Mouse (Mus musculus) heart, embryonic 10.5 days (tissue): ENCODE data around the gene Elmo3. TPM values are rescaled to one million over a fixed set of nuclear protein-coding genes. Genes with fewer than 3 reads are reported as not detected.

ENCODE experiments used
- DNase-seq: peaks from one replicate; pipeline ENCODE4 v3.0.0-alpha.2; 2017; ENCODE audit warnings: low spot score
- H3K27ac ChIP-seq: fragments of 300-500 bp; sonication (generic); 2 replicates; pipeline ENCODE4 v1.5.1; 2016; ENCODE audit warnings: mild to moderate bottlenecking
- H3K27me3 ChIP-seq: fragments of 300-500 bp; sonication (generic); 2 replicates; pipeline ENCODE4 v1.6.1; 2016; ENCODE audit warnings: mild to moderate bottlenecking; ENCODE audit not compliant: poor library complexity, insufficient read depth, severe bottlenecking
- H3K36me3 ChIP-seq: fragments of 300-500 bp; sonication (generic); 2 replicates; pipeline ENCODE4 v1.6.1; 2016; ENCODE audit warnings: mild to moderate bottlenecking, moderate library complexity
- H3K4me1 ChIP-seq: fragments of 300-500 bp; sonication (generic); 2 replicates; pipeline ENCODE4 v1.6.1; 2016; ENCODE audit warnings: mild to moderate bottlenecking
- H3K4me3 ChIP-seq: fragments of 300-500 bp; sonication (generic); 2 replicates; pipeline ENCODE4 v1.5.1; 2016; ENCODE audit warnings: mild to moderate bottlenecking, moderate library complexity
- H3K9me3 ChIP-seq: fragments of 300-500 bp; sonication (generic); 2 replicates; pipeline ENCODE4 v1.6.1; 2016; ENCODE audit warnings: mild to moderate bottlenecking, moderate library complexity
- WGBS: fragments of 180-500 bp; shearing (Covaris S2); methylation state at CpG from one replicate; pipeline ENCODE4 v1.1.7; 2016; 5-methylcytosine and 5-hydroxymethylcytosine counted together
- polyA plus RNA-seq: library from polyadenylated mRNA; unstranded; fragments of >200 nt; fragmentation: Nextera tagmentation; extraction: Ambion mirVana; gene quantifications from 2 replicates; pipeline ENCODE4 v1.2.1, GENCODE M21; 2016

Elmo3 gene
- polyA plus RNA-seq, 1 experiment from 2014 or later = 3.9 TPM

DNA sequence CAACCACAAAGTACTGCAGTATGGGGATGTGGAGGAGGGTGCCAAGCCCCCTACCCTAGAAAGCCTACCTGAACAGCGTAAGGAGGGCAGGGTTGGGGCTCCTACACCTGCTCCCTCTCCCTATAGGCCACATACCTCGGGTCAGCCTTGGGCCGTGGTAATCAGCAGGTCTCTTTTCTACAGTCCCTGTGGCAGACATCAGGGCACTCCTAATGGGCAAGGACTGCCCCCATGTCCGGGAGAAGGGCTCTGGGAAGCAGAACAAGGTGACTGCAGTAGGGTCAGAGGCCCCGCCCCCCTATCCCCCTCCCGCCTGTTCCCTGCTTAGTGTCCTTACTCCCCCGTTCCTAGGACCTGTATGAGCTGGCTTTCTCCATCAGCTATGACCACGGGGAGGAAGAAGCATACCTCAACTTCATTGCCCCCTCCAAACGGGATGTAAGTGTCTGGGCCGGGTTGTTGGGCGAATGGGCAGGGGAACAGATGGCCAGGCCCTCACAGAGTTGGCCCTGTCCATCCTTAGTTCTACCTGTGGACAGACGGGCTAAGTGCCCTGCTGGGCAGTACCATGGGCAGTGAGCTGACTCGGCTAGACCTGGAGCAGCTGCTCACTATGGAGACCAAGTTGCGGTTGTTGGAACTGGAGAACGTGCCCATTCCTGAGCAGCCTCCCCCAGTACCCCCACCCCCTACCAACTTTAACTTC lies 3.9 kb downstream of the Elmo3 start:
- 77% methylated on average over 15 of the region's 15 CpGs for WGBS
- no peak for DNase-seq
- Histone ChIP-seq H3K9me3 (no peaks in the 10 kb centered on the region), H3K36me3 (peaks cover 79% of the 10 kb centered on the region), H3K27me3 (no peaks in the 10 kb centered on the region), H3K4me1 (peaks cover 42% of the 10 kb centered on the region), H3K27ac (no peak overlapping the region), H3K4me3 (no peak overlapping the region)

- Histone ChIP-seq H3K36me3 (peaks cover 80% of the 10 kb centered on the region), H3K9me3 (no peaks in the 10 kb centered on the region), H3K27ac (no peak overlapping the region), H3K27me3 (no peaks in the 10 kb centered on the region), H3K4me1 (peaks cover 38% of the 10 kb centered on the region), H3K4me3 (no peak overlapping the region)
- WGBS = 85% methylated on average over 8 of the region's 8 CpGs
- DNase-seq = no peak
These were observed 4.7 kb downstream of the Elmo3 start for GRCm38 (mm10) chr8:105310118-105310517.

DNA sequence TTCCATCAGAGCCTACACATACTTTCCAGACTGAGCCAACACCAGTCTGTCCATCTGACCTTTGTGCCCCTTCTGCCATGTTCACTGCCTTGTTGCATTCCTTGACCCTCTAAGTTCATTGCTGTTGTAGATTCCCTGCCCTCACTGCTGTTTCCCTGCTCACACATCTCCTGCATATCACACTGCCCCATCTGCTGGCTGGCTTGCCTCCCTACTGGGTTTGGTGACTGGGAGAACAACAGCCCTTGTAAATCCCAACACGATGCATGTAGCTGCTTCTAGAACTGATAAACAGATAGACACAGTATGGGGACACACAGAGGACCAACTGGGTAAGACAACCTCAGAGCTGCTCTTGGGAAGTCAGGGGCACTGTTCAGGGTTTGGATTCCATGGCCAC lies 6.3 kb downstream of the Elmo3 start:
- no peaks in the 10 kb centered on the region for H3K9me3 ChIP-seq
- DNase-seq = no peak
- H3K4me1 ChIP-seq = peaks cover 28% of the 10 kb centered on the region; the same call in 1 of the 2 replicates
- no peaks in the 10 kb centered on the region for H3K27me3 ChIP-seq
- H3K27ac ChIP-seq = no peak overlapping the region
- peaks cover 92% of the 10 kb centered on the region for H3K36me3 ChIP-seq
- no peak overlapping the region for H3K4me3 ChIP-seq
- 81% methylated on average over 1 of the region's 1 CpGs for WGBS

GRCm38 (mm10) chr8:105312891-105313481 lies 7.6 kb downstream of the Elmo3 start:
- Histone ChIP-seq H3K27me3 (no peaks in the 10 kb centered on the region), H3K9me3 (no peaks in the 10 kb centered on the region), H3K27ac (no peak overlapping the region), H3K4me3 (no peak overlapping the region), H3K4me1 (peaks cover 22% of the 10 kb centered on the region; the same call in 1 of the 2 replicates), H3K36me3 (peaks cover 85% of the 10 kb centered on the region)
- WGBS = 90% methylated on average over 8 of the region's 8 CpGs
- DNase-seq = no peak

DNA sequence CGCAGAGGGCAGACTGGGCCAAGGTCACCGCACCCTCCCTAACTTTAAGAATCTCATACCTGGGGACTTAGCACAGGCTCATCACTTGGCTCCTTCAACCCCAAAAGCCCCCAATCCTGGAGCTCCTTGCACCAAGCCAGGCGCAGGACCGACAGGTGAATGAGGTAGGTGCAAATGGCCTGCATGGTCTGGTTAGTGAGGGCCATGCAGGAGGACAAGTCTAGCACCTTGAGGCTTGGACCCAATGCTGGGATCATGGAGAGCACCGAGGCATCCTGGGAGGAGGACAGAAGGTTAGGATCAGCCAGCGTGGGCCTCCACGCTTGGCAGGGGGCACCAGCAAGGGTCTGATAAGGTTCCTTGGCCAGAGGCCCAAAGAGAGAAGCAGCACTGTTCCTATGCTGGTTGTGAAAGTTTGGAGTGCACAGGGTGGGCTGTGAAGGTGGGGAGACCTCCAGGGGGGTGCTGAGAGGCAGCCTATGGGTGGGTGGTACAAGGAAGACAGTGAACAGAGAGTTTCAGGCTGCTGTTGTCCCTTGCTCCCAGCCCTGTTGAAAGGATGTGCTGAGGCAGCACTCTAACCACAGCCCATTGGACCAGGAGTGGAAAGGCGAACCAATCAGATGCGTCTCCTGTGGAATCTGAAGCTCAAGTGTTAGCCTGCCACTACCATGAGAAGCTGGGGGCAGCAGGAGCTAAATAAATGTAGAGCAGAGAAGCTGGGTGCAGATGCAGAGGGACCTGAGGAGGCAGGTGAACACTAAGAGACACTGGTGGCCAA lies 8.4 kb downstream of the Elmo3 start:
- Histone ChIP-seq H3K27me3 (no peaks in the 10 kb centered on the region), H3K36me3 (peaks cover 85% of the 10 kb centered on the region), H3K27ac (no peak overlapping the region), H3K4me1 (peaks cover 25% of the 10 kb centered on the region; the same call in 1 of the 2 replicates), H3K4me3 (no peak overlapping the region), H3K9me3 (no peaks in the 10 kb centered on the region)
- no peak for DNase-seq
- whole genome bisulfite sequencing = 66% methylated on average over 9 of the region's 9 CpGs

GRCm38 (mm10) chr8:105315073-105315769 lies 9.8 kb downstream of the Elmo3 start:
- H3K27me3 ChIP-seq = no peaks in the 10 kb centered on the region
- peaks cover 79% of the 10 kb centered on the region for H3K36me3 ChIP-seq
- H3K4me3 ChIP-seq = no peak overlapping the region
- no peak for DNase-seq
- peaks cover 24% of the 10 kb centered on the region; the same call in 1 of the 2 replicates for H3K4me1 ChIP-seq
- 89% methylated on average over 18 of the region's 18 CpGs for WGBS
- H3K27ac ChIP-seq = no peak overlapping the region
- H3K9me3 ChIP-seq = no peaks in the 10 kb centered on the region

GRCm38 (mm10) chr8:105317941-105318340 lies 12.5 kb downstream of the Elmo3 start:
- 89% methylated on average over 4 of the region's 4 CpGs for WGBS
- no peak for DNase-seq
- Histone ChIP-seq H3K36me3 (peaks cover 61% of the 10 kb centered on the region), H3K9me3 (no peaks in the 10 kb centered on the region), H3K4me3 (no peak overlapping the region), H3K4me1 (peaks cover 24% of the 10 kb centered on the region; the same call in 1 of the 2 replicates), H3K27ac (no peak overlapping the region), H3K27me3 (no peaks in the 10 kb centered on the region)

- WGBS = 79% methylated on average over 11 of the region's 11 CpGs
- Histone ChIP-seq H3K36me3 (peaks cover 57% of the 10 kb centered on the region), H3K27ac (no peak overlapping the region), H3K4me1 (peaks cover 21% of the 10 kb centered on the region; the same call in 1 of the 2 replicates), H3K4me3 (no peak overlapping the region), H3K27me3 (no peaks in the 10 kb centered on the region), H3K9me3 (no peaks in the 10 kb centered on the region)
- DNase-seq = no peak
These were observed 13.3 kb downstream of the Elmo3 start for GRCm38 (mm10) chr8:105318662-105319190.

- H3K27ac ChIP-seq = no peak overlapping the region
These were observed 17.8 kb downstream of the Elmo3 start for GRCm38 (mm10) chr8:105323183-105323582.

DNA sequence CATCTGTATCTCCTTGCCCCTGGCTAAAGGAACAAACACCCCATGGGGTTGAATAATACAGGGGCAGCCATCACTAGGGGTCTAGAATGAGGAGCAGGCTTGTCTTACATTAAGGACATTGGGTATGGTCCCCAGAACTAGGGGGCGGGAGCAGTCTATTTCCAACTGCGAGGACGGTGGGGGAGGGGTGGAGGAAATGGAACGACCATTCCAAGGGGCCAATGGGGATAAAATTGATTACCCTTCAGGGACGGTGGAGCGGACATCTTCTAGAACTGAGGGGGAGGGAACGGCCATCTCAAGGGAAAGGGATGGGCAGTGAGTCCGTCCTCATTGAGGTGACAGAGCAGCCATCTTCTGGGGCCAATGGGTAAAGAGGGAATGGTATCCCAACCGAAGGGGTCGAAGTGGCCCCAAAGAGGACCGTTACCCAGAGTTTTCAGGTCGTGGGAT lies 20.3 kb downstream of the Elmo3 start:
- Histone ChIP-seq H3K9me3 (no peaks in the 10 kb centered on the region), H3K4me3 (peak overlapping the region; percentile 82), H3K4me1 (peaks cover 25% of the 10 kb centered on the region), H3K27ac (peak overlapping the region; percentile 92), H3K36me3 (peaks cover 38% of the 10 kb centered on the region), H3K27me3 (no peaks in the 10 kb centered on the region)
- DNase-seq = no peak
- WGBS = 1% methylated on average over 12 of the region's 12 CpGs

More at GRCm38 (mm10) chr8:105323183-105323582, 17.8 kb downstream of the Elmo3 start:
- Histone ChIP-seq H3K27me3 (no peaks in the 10 kb centered on the region), H3K36me3 (peaks cover 27% of the 10 kb centered on the region), H3K4me3 (no peak overlapping the region), H3K4me1 (peaks cover 30% of the 10 kb centered on the region), H3K9me3 (no peaks in the 10 kb centered on the region)
- WGBS = 77% methylated on average over 4 of the region's 4 CpGs
- DNase-seq = no peak

DNA sequence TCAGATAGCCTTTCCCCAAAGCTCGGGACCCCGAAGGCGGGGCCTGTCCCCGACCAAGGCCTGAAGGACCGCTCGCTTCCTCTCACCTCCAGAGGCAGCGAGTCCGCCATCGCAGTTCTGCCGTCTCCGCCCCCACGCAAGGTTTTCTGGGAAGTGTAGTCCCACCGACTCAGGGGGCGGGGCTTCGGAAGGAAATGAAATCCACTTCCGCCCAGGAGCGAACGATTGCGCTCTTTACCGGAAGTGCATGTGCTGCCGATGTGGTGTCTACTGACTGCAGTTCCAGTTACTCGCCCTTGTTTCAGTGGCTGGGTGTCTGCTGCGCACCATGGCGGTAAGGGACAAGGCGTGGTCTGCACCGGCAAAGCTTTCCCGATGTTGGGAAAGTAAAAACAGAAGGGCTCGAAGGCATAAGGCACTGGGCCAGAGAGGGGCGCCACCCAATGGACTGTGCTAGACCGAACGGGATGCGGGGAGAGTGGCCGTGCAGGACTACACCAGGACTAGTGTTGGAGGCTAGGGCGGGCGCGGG lies 20.8 kb downstream of the Elmo3 start, which contains the start of the genes Lrrc29 and Tmem208:
Lrrc29 (minus strand) TSS at position 138 of the 532 bp plus-strand sequence.
Tmem208 (plus strand) TSS at position 214 of the 532 bp plus-strand sequence.
- Histone ChIP-seq H3K27ac (peak within 1 kb of the TSS; percentile 92), H3K4me3 (peak within 1 kb of the TSS; percentile 82), H3K27me3 (no peaks in the 10 kb centered on the region), H3K36me3 (peaks cover 44% of the 10 kb centered on the region), H3K4me1 (peaks cover 25% of the 10 kb centered on the region), H3K9me3 (no peaks in the 10 kb centered on the region)
- under 1% methylated on average over 36 of the region's 36 CpGs for WGBS
- peak; percentile 99 for DNase-seq

- Histone ChIP-seq H3K36me3 (peaks cover 51% of the 10 kb centered on the region), H3K4me1 (peaks cover 27% of the 10 kb centered on the region), H3K27ac (peak overlapping the region; percentile 92), H3K4me3 (peak overlapping the region; percentile 82), H3K27me3 (no peaks in the 10 kb centered on the region), H3K9me3 (no peaks in the 10 kb centered on the region)
- no peak for DNase-seq
- 35% methylated on average over 6 of the region's 6 CpGs for WGBS
These were observed 21.6 kb downstream of the Elmo3 start for GRCm38 (mm10) chr8:105326968-105327367.
